Mouse (Mus musculus): ENCODE data around the gene Grm4.

Gene Grm4

DNA sequence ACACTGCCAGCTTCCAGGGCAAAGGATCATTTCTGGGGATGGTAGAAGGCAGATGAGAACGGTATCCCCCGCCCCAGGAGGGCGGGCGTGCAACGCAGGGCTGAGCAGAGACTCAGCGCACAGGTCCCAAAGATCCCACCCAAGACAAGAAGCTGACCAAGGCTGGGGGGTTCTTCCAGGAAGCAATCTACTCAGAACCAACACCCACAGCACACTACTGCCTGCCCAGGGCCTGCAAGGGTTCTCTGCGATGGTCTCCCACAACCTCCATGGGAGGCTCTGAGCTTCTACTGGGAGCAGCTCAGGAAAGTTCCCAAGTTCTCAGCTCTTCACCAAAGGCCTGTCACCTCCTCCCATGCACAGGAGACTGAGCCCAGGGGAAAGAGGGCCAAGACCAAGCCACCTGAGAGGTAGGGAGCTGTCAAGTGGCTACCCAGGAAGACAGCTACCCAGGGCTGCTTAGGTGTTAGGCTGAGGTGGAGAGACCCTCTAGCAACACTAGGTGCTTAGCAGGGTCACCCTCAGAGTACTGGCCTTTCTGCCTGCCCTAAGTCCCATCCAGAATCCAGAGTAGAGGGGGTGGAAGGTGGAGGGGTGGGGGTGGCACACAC is 10.0 kb downstream of the Grm4 start:
- no peak for DNase-seq

DNA sequence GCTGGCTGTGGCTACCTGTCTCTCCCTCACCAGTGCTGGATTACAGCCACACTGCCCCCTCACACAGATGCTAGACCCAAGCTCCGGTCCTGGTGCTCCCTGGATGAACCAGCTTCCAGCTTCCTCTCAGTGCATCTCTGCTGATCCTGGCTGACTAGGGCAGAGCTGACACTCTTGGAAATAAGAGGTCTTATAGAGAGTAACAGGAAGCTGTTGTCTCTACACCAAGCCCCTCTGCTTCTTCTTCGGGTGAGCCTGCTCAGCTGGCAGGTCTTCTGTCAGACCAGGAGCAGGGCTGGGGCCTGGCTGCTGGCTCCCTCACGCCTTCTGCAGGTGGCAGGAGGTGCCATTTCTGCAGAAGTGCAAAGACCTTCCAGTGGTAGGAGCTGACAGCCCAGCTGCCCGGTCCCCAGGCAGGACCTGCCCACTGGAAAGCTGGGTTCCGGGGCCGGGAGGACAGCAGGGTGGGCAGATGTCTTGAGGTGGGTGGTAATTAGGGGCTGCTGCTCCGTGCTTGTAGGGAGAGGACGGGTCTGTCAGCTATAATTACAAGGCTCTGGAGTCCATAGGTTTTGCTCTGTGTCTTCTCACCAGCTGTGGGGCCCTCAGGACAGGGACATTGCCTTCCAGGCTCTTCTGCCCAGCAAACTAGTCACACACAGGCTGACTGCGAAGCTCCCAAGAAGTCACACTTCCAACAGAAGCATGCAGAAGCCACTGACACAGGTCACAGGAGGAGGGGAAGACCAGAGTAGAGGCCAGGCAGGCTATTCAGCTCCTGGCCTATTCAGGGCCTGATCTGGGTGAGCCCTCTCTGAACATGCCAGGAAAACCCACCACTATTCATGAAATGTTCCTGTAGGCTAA is 10.7 kb downstream of the Grm4 start:
- DNase-seq, result no peak

DNA sequence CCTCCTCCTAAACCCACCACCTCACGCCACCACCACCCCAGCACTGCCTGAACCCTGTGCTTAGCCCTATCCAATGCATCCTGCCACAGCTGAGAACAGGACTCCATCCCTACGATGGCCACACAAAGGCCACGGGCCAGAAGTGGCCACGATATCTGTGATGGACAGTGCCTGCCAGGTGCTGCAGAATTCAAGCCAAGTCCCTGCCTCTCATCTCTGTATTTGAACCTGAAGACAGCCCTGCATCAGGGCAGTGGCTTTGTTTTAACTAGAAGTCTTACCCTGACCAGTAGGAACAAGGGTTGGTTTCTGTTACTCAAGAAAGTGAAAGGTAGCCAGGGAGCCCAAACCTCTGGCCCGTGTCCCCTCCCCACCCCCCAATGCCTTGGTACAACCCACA is 12.1 kb downstream of the Grm4 start:
- no peak for DNase-seq

DNA sequence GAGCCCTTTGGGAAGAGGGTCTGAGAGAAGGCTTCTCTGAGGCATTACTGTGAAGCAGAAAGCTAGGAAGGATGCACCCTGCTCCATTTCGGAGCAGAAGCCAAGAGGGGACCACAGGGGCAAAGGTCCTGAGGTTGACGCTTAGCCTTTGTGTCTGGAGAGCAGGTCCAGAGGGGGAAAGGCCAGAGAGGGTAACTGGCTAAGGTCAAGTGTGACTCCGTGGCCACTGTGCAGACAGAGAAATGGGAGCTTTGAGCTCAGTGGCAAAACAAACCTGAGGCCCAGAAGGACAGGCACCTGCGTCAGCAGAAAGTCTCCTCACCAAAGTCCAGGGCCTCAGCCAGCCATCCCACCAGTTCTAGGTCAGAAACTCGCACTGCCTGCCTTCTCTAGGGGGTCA is 12.7 kb downstream of the Grm4 start:
- DNase-seq, result no peak

DNA sequence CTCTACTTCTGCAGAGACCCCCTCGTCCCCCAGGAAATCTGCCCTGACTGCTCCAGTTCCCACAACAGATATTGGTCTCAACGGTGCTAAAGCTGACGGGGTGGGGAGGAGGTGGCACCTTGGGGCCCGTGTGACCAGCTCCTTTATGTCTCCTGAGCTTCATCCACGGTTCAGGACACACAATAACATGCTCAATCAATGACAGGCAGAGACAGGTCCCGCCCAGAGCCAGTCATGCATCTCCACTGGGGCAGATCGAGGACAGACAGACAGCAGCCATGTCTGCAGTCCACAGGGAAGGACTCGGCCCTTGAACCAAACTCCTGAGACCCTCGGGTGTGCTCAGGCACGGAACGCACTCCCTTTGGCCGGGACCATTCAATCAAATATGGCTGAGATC is 13.2 kb downstream of the Grm4 start:
- no peak for DNase-seq

DNA sequence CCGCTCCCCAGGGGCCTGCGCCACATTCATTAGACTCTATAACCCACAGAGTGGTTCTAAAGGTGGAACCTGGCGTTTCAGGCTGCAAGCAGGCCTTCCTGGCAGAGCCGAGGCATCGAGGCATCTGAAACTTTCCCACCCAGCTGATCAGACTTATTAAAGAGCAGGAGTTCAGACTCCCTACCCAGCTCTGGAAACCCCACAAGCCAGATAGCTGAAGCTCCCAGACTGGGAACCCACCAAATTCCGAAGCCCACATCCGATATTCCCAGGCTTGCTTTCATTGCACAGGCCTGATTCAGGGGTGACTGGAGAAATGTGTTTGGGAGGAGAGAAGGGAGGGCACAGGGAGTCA is 13.6 kb downstream of the Grm4 start:
- no peak for DNase-seq

DNA sequence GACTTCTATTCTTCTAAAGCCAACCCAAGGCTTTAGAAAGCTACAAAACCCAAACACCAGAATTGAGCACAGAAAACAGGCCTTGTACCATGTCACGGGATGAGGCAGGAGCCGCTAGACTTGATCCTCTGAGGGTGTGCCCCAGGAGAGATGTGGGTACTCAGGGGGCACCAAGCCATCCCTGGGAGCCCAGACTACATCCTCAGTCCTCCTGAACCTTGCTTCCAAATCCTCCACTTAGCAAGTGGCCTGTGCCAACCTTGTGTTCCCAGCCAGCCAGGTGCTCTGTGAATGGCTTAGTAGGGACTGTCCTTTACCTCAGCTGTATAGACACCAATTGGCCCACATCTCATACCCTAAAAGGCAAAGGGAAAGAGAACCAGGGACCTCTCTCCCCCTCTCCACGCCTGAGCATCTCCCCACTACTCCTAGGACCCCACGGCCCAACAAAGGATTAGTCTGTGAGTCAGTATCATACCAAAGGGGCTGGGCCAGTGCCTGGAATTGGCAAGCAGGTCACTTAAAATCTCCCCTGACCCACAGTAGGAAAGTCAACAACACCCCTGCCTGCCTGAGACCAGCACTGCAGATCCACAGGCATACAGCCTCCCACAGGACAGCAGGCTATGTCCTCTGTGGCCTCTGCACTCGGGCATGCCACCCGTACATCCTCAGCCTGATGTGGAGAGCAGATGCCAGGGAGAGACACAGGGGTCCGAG is 14.2 kb downstream of the Grm4 start:
- no peak for DNase-seq

DNA sequence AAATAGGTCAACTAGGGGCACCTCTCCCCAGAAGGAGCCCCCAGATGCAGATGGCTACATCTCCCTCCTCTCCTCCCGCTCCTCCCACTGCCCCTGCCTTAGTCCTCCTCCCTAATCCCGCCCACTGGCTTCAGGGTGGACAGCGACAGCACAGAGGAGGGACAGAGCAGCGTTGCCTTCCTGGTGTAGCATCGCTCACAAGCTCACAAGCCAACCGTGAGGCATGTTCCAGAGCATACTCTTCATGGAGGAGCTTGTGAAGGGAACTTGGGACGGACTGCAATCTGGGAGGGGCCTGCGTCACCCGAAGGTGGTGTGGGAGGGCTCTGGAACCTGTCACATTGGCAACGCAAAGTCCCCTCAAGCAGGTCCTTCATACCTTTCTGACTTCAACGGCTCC is 14.8 kb downstream of the Grm4 start:
- DNase-seq, result no peak

DNA sequence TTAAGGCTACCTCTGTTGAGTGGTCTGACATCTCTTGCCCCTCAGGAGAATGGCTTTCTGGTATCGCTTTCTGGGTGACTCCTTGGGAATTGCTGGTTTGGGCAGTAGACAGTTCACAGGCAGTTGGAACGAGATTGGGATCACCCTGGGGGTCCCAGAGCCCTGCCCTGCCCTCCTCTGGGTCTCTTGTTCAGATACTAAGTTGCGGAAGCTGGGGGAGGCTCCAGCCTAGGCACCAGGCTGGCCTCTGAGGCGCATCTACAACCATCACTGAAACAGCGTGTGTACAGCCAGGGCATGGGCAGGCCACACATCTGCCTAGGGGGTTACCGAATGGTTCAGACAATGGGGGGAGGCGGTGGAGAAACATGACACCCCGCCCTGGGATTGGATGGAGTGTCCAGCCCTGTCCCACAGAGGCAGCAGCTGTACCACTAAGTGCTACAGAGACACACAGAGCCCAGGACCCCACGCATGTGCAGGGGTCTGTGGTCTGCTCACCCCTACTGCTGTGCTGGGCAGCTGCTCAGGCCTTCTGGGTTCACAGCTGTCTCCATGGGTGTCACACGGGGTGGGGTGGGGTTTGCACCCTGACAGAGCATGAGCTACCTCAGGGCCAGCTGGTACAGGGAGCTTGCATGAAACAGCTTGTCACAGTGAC is 15.9 kb downstream of the Grm4 start:
- no peak for DNase-seq

DNA sequence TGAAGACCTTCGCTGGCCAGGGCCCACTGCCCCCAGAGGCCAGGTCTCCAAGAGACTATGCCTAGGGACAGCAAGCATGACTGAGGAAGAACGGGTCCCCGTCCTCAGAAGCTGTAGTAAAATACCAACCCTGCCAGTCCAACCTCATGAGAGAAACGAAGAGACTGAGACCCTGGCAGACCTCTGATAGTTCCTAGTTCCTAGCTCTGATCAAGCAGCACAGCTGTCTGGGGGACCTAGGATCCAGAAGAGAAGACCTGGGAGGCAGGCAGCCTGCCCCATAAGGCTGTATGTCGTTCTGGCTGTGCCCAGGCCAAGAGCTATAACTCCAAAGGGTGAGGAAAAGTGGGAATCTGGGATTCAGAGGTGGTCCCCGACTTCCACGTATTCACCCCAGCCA is 17.3 kb downstream of the Grm4 start:
- DNase-seq, result no peak

DNA sequence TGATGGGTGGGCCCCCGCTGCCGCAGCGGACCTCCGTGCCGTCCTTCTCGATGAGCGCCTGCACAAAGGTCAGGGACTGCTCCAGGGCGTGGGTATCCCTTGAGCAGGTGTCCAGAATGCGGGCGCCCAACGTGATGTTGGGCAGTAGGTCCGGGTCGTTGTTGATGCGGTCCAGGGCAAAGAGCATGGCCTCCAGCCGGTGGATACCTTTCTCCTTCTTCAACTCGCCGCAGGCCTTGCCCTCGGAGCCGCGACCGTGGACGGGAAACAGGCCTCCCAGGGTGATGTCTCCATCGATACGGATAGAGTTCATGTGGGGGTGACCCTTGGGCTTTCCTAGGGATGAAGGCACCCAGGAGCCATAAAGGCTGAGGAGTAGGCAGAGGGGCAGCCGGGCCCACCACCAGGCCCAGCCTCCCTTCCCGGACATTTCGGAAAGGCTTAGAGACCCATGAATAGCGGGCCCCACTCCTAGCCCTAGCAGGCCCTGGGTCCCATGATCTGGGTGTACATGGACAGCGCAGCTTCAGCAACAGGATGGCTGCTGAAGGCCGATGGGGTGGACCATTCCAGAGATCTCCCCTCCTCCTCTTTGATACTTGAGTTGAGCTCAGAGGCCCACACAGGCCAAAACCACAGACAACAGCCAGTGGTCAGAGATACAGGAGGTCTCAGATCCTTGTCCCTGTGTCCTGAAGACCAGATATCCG is 18.3 kb downstream of the Grm4 start:
- DNase-seq, result no peak

DNA sequence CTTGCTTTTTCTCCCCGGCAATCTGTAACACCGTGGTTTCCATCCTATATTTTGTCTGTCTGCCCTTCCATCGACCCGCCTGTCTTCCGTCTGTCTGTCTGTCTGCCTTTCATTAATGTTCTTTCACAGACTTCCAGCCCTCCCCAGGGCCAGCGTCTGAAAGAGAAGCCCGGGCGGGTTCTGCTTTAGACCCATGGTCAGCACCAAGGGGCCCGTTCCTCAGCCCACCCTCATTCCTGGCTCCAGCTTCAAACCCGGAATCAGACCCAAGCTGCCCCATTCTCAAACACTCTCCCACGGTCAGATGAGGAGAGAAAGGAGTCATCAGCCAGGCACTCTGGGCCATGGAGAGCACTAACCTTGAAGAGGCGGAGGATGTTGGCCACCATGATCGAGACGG is 18.9 kb downstream of the Grm4 start:
- no peak for DNase-seq

DNA sequence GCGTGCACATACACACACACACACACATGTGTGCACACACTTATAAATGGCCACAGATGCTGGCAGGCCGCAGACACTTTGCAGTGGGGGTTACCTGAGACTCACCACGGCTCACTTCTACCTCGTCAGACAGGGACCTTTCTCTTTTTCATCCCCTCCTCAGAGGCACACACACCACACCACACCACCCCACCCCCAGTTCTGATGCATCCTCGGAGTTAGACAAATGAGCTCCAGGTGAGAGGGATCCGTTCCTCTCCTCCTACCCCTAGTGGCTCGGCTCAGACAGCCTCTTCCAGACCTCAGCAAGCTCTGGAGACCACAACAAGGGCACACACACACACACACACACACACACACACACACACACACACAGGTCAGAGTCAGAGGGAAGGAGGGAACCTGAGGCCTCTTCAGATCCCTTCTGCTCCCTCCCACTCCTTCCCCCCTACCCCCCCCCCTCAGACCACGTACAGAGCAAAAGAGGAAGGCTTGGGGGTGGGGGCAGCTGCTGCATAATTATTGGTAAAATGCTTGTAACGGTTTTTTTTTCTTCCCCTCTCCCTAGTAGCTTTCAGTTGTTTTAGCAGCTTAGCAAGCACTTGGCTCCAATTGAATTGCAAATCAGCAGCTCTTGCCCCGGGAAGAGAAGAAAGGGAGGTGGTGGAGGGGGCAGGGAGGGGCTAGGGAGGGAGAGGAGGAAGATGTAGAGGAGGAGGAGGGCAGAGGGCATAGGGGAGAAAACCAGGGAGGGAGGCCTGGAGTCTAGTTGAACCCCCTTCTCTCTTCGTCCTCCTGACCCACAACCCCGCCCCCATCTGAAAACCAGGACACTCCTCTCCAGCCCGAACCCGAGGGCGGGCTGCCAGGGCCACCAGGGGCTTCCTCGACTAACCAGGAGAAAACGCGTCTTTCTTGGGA is 19.6 kb downstream of the Grm4 start:
- peak; percentile 58 for DNase-seq

DNA sequence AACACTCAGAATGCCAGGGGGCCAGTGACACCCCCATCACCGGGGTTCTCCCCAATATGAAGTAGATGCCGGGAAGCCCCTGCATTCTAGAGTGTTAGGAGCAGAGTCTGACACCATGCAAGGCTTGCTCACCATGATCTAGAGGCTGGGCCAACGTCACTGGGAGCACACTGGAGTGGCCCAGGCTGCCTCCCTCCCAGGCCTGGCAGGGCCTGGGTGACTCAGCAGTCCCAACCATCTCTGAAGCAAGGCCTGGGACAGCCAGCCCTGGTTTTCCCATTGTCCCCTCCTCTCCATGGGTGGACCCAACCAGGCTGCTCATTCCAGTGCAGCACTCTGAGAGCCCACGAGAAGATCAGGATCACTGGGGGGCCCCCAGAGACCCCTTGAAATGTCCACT is 20.4 kb downstream of the Grm4 start:
- DNase-seq, result no peak

DNA sequence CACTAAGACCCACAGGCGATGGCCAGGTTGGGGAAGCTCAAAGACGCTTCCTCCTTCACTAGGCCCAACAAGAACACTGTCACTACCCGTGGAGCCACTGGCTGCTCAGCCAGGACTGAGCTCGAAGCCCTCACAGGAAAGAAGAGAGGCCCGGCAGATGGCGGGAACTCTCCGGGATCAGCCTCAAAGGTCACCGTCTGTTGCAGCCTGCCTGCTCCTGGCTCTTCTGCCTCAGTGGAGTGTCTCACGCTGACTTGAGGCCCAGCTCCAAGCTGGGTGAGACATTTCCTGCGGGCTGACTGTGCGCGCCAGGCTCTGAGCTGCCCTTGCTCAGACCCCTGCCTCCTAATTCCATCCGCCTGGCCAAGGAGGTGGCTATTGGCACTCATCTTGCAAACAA is 22.1 kb downstream of the Grm4 start:
- DNase-seq, result no peak

DNA sequence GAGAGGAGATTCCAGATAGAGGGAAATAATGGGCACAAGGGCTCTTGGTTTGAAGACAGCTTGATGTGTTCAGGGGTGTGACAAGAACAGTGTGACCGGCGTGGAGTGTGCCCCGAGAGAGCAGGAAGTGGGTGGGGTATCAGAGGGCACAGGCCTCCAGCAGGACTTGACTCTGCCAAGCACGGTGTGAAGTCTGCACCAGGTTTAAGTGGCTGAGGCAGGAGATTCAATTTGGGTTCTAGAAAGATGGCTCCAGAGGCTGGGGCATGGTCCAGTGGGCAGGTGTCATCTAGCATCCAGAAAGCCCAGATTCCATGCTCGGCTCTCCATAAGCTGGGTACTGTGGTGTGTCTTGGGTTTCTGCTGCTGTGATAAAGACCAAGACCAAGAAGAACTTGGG is 23.4 kb downstream of the Grm4 start:
- DNase-seq, result no peak

DNA sequence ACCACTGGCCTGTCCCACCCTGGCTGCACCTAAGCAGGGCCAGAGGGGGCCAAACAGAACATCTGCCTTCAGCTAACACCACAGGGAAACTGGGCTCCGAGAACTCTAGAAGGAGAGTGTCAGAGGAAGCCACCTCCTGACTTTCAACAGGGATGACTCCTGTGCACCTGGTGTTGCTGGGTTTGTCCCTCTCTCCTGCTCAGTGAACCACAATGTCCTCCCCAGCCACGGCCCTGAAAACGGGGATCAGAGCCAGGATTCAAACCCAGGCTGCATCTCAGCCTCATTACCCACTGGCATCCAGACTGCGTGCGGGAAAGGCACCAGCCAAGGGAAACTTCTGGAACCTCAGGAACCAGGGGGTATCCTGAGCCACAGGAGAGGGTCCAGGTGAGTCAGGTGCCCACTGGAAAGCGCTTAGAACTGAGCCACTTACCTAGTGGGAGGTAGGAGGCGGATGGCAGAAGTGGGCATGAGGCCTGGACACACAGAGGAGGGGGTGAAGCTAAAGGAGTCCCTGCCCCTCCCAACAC is 26.1 kb downstream of the Grm4 start:
- DNase-seq, result no peak

DNA sequence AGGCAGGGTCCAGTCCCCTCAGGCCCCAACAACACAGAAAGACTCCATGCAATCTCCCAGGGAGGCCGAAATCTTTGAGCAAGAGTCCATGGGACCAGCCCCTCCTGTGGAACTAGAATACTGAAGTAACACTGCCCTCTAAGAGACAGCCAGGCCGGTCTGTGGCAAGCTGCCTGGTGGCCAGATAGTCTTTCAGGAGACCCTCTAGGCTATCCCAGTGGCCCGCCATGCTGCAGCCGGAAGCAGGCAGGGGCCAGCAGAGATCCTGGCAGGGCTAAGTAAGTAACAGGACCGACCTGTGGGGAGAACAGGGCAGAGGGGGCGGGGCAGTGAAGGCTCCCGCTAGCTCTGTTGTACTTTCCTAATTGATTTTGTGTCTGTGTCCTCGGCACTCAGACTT is 27.2 kb downstream of the Grm4 start:
- DNase-seq, result no peak

DNA sequence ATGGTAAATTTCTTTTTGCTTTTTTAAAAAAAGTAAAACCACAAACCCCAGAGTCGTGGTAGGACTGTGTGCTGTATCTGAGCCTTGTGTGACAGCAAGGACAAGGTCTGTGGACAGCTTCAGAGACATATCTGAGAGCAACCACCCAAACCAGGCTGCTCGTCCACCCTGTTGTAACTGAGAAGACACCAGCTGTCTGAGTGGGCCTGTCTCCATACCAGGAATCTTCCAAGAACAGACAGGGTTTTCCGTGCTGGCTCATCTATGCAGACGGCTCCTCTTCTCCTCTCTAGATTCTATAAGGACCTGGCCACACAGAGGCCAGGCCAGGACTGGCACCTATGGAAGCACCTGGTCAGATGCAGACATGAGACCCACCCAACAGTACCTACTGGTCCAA is 27.8 kb downstream of the Grm4 start:
- DNase-seq, result no peak

DNA sequence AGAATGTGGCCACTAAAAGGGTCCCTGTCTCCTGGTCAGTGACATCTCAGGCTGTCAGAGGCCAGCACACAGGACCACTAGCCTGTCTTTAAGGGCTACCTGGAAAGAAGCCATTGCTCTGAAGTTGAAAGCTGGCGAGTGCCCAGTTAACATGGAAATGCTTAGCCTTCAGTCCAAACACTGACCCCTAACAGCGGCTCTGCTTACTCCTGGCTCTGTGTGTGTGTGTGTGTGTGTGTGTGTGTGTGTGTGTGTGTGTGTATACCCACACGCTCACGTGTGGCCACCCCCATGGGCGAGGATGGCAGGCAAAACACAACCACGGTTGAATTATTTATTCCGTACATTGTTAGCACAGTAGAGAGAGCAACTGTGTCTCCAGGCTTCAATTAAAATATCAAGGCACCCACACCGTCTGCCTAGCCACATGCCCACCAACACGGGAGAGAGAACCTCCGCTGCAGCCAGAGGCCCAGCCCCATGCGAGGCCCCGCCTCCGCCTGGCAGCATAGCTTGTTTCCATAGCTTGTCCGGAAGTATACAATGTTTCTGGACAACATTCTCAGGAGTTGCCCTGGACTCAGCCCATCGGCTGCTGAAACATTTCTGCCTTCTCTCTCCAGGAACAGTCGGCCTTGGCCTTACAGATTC is 32.9 kb downstream of the Grm4 start:
- no peak for DNase-seq

DNA sequence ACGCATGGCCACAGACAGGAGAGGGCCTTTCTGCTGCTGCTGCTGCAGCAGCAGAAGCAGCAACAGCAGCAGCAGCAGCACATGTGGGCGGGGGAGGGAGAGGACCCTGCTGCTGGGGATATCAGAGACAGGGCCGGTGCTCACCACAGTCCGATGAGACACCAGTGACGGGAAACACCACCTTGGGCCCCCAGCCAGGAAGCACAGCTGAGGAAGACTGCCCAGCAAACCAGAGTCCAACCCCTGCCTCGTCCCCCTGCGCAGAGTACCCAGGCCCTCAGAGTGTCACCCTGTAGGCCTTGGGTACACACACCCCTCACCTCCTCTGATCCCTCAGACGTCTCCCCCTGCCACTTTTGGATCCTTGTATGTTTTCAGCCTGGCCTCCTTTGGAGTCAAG is 35.3 kb downstream of the Grm4 start:
- no peak for DNase-seq
